Mouse (Mus musculus): ENCODE results near the gene Sphk1. TPM values are rescaled to one million over a fixed set of nuclear protein-coding genes. Genes with fewer than 3 reads are reported as not detected.

The Sphk1 gene
- polyA plus RNA-seq, 1 experiment from 2014 or later = 5.0 TPM

GRCm38 (mm10) chr11:116533341-116534153, 2.8 kb downstream of the Sphk1 start:
- peak; percentile 36 for DNase-seq (ENCODE audit: low spot score)
- Histone ChIP-seq H3K9me3 (replicated peaks; ENCODE audit: control insufficient read depth, low read length) (no peaks in the 10 kb centered on the region), H3K4me2 (ENCODE audit: low read depth, low read length) (peak overlapping the region; percentile 96), H3K27ac (replicated peaks; ENCODE audit: low read depth, low read length) (no peak overlapping the region), H3K27me3 (ENCODE audit: control insufficient read depth, insufficient read depth, low read length) (peaks cover 18% of the 10 kb centered on the region), H3K9ac (replicated peaks; ENCODE audit: low read length) (peak overlapping the region; percentile 52), H3K36me3 (replicated peaks; ENCODE audit: control insufficient read depth, insufficient read depth, low read depth, low read length) (no peaks in the 10 kb centered on the region), H3K4me1 (ENCODE audit: control insufficient read depth, insufficient read depth, low read length) (peaks cover 8% of the 10 kb centered on the region), H3K4me3 (ENCODE audit: low read depth, low read length) (peak overlapping the region; percentile 44)
- WGBS = under 1% methylated on average over 61 of the region's 63 CpGs
- ATAC-seq (replicated peaks; ENCODE audit: insufficient number of reproducible peaks, low FRiP score, low TSS enrichment, low read depth) = peak; percentile 10; the same call in 1 of the 2 replicates

- Histone ChIP-seq H3K4me1 (ENCODE audit: control insufficient read depth, insufficient read depth, low read length) (peaks cover 8% of the 10 kb centered on the region), H3K4me2 (ENCODE audit: low read depth, low read length) (peak overlapping the region; percentile 96), H3K9ac (replicated peaks; ENCODE audit: low read length) (no peak overlapping the region), H3K27me3 (ENCODE audit: control insufficient read depth, insufficient read depth, low read length) (peaks cover 18% of the 10 kb centered on the region), H3K36me3 (replicated peaks; ENCODE audit: control insufficient read depth, insufficient read depth, low read depth, low read length) (peaks cover 4% of the 10 kb centered on the region), H3K4me3 (ENCODE audit: low read depth, low read length) (peak overlapping the region; percentile 44), H3K9me3 (replicated peaks; ENCODE audit: control insufficient read depth, low read length) (no peaks in the 10 kb centered on the region), H3K27ac (replicated peaks; ENCODE audit: low read depth, low read length) (no peak overlapping the region)
- DNase-seq (ENCODE audit: low spot score) (peak; percentile 90), ATAC-seq (replicated peaks; ENCODE audit: insufficient number of reproducible peaks, low FRiP score, low TSS enrichment, low read depth) (no peak)
- 19% methylated on average over 20 of the region's 20 CpGs for WGBS
These were observed 3.6 kb downstream of the Sphk1 start for GRCm38 (mm10) chr11:116534154-116534865.

- DNase-seq (ENCODE audit: low spot score) (no peak), ATAC-seq (replicated peaks; ENCODE audit: insufficient number of reproducible peaks, low FRiP score, low TSS enrichment, low read depth) (no peak)
- Histone ChIP-seq H3K4me1 (ENCODE audit: control insufficient read depth, insufficient read depth, low read length) (peaks cover 8% of the 10 kb centered on the region), H3K9me3 (replicated peaks; ENCODE audit: control insufficient read depth, low read length) (no peaks in the 10 kb centered on the region), H3K9ac (replicated peaks; ENCODE audit: low read length) (no peak overlapping the region), H3K4me2 (ENCODE audit: low read depth, low read length) (no peak overlapping the region), H3K27me3 (ENCODE audit: control insufficient read depth, insufficient read depth, low read length) (peaks cover 17% of the 10 kb centered on the region), H3K4me3 (ENCODE audit: low read depth, low read length) (no peak overlapping the region), H3K36me3 (replicated peaks; ENCODE audit: control insufficient read depth, insufficient read depth, low read depth, low read length) (peaks cover 14% of the 10 kb centered on the region), H3K27ac (replicated peaks; ENCODE audit: low read depth, low read length) (no peak overlapping the region)
- WGBS = 91% methylated on average over 7 of the region's 7 CpGs
These were observed 6.0 kb downstream of the Sphk1 start for GRCm38 (mm10) chr11:116536685-116537084.

GRCm38 (mm10) chr11:116537388-116537787, 6.7 kb downstream of the Sphk1 start:
- H3K36me3 ChIP-seq (replicated peaks; ENCODE audit: control insufficient read depth, insufficient read depth, low read depth, low read length) = peaks cover 14% of the 10 kb centered on the region
- peaks cover 2% of the 10 kb centered on the region; the same call in 1 of the 2 replicates for H3K4me1 ChIP-seq (ENCODE audit: control insufficient read depth, insufficient read depth, low read length)
- peaks cover 11% of the 10 kb centered on the region for H3K27me3 ChIP-seq (ENCODE audit: control insufficient read depth, insufficient read depth, low read length)
- H3K27ac ChIP-seq (replicated peaks; ENCODE audit: low read depth, low read length) = no peak overlapping the region
- H3K4me3 ChIP-seq (ENCODE audit: low read depth, low read length) = no peak overlapping the region
- DNase-seq (ENCODE audit: low spot score) (no peak), ATAC-seq (replicated peaks; ENCODE audit: insufficient number of reproducible peaks, low FRiP score, low TSS enrichment, low read depth) (no peak)
- H3K9me3 ChIP-seq (replicated peaks; ENCODE audit: control insufficient read depth, low read length) = no peaks in the 10 kb centered on the region
- no peak overlapping the region for H3K4me2 ChIP-seq (ENCODE audit: low read depth, low read length)
- 64% methylated on average over 5 of the region's 5 CpGs for WGBS
- no peak overlapping the region for H3K9ac ChIP-seq (replicated peaks; ENCODE audit: low read length)

- H3K27ac ChIP-seq (replicated peaks; ENCODE audit: low read depth, low read length) = no peak overlapping the region
These were observed 7.5 kb downstream of the Sphk1 start for GRCm38 (mm10) chr11:116538142-116538735.

DNA sequence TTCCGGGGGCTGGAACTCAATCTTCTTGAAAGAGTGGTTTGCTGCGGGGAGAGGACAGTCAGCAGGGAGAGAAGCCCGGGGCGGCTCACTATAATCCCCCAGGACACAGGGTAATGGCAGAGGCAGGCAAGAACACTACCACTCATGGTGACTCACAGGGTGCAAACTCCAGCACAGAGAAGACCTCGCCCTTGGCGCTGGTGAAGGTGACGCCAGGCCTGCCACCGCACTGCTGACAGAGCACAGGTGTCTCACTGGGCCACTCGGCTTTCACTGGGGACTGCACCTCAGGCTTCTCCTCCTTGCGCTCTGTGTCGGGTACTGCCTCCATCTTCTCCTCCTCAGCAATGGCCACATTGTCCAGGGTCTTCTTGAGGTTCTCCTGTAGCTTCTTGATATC, 10.5 kb downstream of the Sphk1 start:
- no peak for DNase-seq (ENCODE audit: low spot score)
- Histone ChIP-seq H3K27ac (replicated peaks; ENCODE audit: low read depth, low read length) (no peak overlapping the region), H3K4me3 (ENCODE audit: low read depth, low read length) (no peak overlapping the region), H3K36me3 (replicated peaks; ENCODE audit: control insufficient read depth, insufficient read depth, low read depth, low read length) (peaks cover 18% of the 10 kb centered on the region), H3K9ac (replicated peaks; ENCODE audit: low read length) (no peak overlapping the region), H3K4me1 (ENCODE audit: control insufficient read depth, insufficient read depth, low read length) (no peaks in the 10 kb centered on the region), H3K9me3 (replicated peaks; ENCODE audit: control insufficient read depth, low read length) (no peaks in the 10 kb centered on the region), H3K4me2 (ENCODE audit: low read depth, low read length) (no peak overlapping the region), H3K27me3 (ENCODE audit: control insufficient read depth, insufficient read depth, low read length) (no peaks in the 10 kb centered on the region)
- ATAC-seq (replicated peaks; ENCODE audit: insufficient number of reproducible peaks, low FRiP score, low TSS enrichment, low read depth) = no peak
- 94% methylated on average over 11 of the region's 11 CpGs for WGBS

More at GRCm38 (mm10) chr11:116538142-116538735, 7.5 kb downstream of the Sphk1 start:
- ATAC-seq (replicated peaks; ENCODE audit: insufficient number of reproducible peaks, low FRiP score, low TSS enrichment, low read depth) (no peak), DNase-seq (ENCODE audit: low spot score) (no peak)
- no peak overlapping the region for H3K4me3 ChIP-seq (ENCODE audit: low read depth, low read length)
- H3K4me1 ChIP-seq (ENCODE audit: control insufficient read depth, insufficient read depth, low read length) = peaks cover 1% of the 10 kb centered on the region; the same call in 1 of the 2 replicates
- H3K9me3 ChIP-seq (replicated peaks; ENCODE audit: control insufficient read depth, low read length) = no peaks in the 10 kb centered on the region
- peaks cover 14% of the 10 kb centered on the region for H3K36me3 ChIP-seq (replicated peaks; ENCODE audit: control insufficient read depth, insufficient read depth, low read depth, low read length)
- WGBS = 65% methylated on average over 12 of the region's 12 CpGs
- H3K9ac ChIP-seq (replicated peaks; ENCODE audit: low read length) = no peak overlapping the region
- peaks cover 5% of the 10 kb centered on the region for H3K27me3 ChIP-seq (ENCODE audit: control insufficient read depth, insufficient read depth, low read length)
- no peak overlapping the region for H3K4me2 ChIP-seq (ENCODE audit: low read depth, low read length)

GRCm38 (mm10) chr11:116543110-116543509, 12.4 kb downstream of the Sphk1 start:
- Histone ChIP-seq H3K9ac (replicated peaks; ENCODE audit: low read length) (no peak overlapping the region), H3K4me3 (ENCODE audit: low read depth, low read length) (no peak overlapping the region), H3K36me3 (replicated peaks; ENCODE audit: control insufficient read depth, insufficient read depth, low read depth, low read length) (peaks cover 18% of the 10 kb centered on the region), H3K4me1 (ENCODE audit: control insufficient read depth, insufficient read depth, low read length) (no peaks in the 10 kb centered on the region), H3K27me3 (ENCODE audit: control insufficient read depth, insufficient read depth, low read length) (no peaks in the 10 kb centered on the region), H3K9me3 (replicated peaks; ENCODE audit: control insufficient read depth, low read length) (no peaks in the 10 kb centered on the region), H3K27ac (replicated peaks; ENCODE audit: low read depth, low read length) (no peak overlapping the region), H3K4me2 (ENCODE audit: low read depth, low read length) (no peak overlapping the region)
- 87% methylated on average over 4 of the region's 4 CpGs for WGBS
- DNase-seq (ENCODE audit: low spot score) (peak; percentile 30), ATAC-seq (replicated peaks; ENCODE audit: insufficient number of reproducible peaks, low FRiP score, low TSS enrichment, low read depth) (no peak)
